Mouse (Mus musculus) liver, adult 2 months (tissue): ENCODE measurements at regions not wholly inside any gene's neighbourhood (a gene's known extent, or its start where the extent isn't known, plus 50 kb on each side); places are given as distances from the start of the nearest gene placed in this dataset.

Experiments used
- CTCF ChIP-seq: fragments of 200-500 bp; IDR thresholded peaks from 2 replicates; pipeline ENCODE4 v1.5.1; 2011; ENCODE audit warnings: low read depth, low read length, control low read depth
- POLR2A ChIP-seq: fragments of 200-500 bp; IDR thresholded peaks from 2 replicates; pipeline ENCODE4 v1.6.1; 2011; ENCODE audit warnings: low read length, control low read depth; ENCODE audit not compliant: insufficient read depth; ENCODE audit errors: extremely low read depth

GRCm38 (mm10) chr7:116644902-116645650 lies 140.9 kb downstream of the Nucb2 start:
- TF ChIP-seq CTCF (peak; percentile 47), POLR2A (no peak)
